Mouse (Mus musculus): ENCODE measurements at regions not wholly inside any gene's neighbourhood (a gene's known extent, or its start where the extent isn't known, plus 50 kb on each side); places are given as distances from the start of the nearest gene placed in this dataset.

GRCm38 (mm10) chr15:96204623-96205022, 82.7 kb upstream of the Arid2 start:
- TF ChIP-seq POLR2A (IDR thresholded peaks at IDR 0.05; ENCODE audit: low read depth, low read length) (no peak), CTCF (IDR thresholded peaks at IDR 0.05; ENCODE audit: borderline replicate concordance, insufficient read depth, low read length) (no peak)

Measured in embryonic fibroblast, embryonic 13.5 days (primary cell).